Mouse (Mus musculus) kidney, postnatal 36 days (tissue): ENCODE results near the gene 1700001K19Rik.
"Not testable (repeated sequence)": the region's sequence is repeated elsewhere in the genome, so short reads cannot be mapped to it uniquely, and the experiment has no call there.

ENCODE experiments used
- DNase-seq, 2 experiments: peaks; one replicate each; pipeline ENCODE4 v3.0.0; 2021 to 2022; ENCODE audit warnings: mixed read lengths in 2 of 2

Gene 1700001K19Rik

DNA sequence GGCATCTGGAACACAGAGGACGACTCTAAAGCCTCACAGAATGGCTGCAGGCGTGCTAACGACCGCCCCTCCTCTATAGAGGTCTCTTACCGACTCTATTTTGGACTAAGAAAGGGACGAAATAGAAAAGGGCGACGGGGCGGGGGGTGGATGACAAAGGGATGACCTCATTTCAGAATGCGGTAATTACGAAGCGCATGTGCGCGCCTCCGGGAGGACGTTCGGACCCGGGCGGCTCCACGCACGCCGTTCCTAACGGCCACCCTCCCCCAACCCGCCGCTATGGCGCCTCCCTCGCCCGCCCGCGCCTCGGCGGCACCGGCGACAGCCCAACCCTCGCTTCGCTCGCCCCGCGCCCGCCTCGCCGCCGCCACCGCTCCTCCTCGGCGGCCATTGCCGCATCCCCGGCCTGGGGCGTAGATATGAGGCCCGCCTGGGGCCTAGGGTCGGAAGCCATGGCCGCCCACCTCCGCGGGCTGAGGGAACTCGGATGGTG is 13.3 kb upstream of the 1700001K19Rik start:
- peak; percentile 40 to 64 for DNase-seq

DNA sequence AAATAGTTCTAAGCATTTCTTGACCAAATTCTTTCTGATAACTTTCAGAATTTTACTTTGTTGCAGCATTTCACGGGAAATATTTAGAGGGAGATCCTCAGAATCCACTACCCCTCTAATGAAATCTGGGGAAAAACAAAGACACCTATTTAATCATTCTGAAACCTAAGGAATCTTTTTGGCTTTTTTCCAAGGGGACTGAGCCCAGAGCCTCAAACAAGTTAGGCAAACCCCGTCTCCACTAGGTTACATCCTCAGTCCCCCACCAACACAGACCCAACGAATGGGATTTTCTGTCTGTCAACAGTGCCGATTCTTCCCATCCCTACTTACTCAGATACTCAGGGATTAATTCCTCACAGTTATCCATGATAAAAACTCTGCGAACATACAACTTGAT is 11.0 kb upstream of the 1700001K19Rik start:
- not testable (repeated sequence) for DNase-seq

DNA sequence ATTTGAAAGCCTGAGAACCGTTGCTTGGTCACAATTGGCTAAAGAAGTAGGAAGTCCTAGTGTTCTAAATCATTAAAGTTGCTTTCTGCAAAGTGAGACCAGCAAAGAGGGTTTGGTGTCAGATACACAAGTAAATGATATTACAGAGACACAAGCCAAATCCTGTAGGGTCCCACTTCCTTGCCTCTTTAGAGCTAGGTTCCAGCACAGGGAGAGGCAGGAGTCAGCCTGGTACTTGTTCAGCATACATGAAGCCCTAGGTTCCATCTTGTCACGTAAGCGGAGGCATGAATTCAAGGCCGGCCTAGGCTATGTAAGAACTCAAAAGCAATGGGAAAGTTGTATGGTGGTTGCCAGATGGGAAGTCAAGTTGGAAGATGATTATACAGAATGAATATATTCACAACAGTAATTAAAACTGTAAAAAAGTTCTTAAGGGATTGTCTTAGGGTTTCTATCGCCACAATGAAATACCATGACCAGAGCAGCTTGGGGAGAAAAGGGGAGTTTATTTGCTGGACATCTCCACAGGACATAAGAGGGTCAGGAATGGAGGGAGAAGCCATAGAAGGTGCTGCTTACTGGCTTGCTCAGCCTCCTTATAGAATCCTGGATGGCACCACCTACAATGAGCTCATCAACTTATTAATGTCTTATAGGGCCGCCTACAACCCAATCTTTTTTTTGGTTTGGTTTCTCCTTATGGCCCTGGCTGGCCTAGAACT is 7.7 kb upstream of the 1700001K19Rik start:
- no peak for DNase-seq

GRCm38 (mm10) chr12:110688921-110689320 is 6.5 kb upstream of the 1700001K19Rik start:
- not testable (repeated sequence) for DNase-seq

- DNase-seq = peak; percentile 85 to 90
Observed at GRCm38 (mm10) chr12:110687894-110688734, 5.7 kb upstream of the 1700001K19Rik start.

DNA sequence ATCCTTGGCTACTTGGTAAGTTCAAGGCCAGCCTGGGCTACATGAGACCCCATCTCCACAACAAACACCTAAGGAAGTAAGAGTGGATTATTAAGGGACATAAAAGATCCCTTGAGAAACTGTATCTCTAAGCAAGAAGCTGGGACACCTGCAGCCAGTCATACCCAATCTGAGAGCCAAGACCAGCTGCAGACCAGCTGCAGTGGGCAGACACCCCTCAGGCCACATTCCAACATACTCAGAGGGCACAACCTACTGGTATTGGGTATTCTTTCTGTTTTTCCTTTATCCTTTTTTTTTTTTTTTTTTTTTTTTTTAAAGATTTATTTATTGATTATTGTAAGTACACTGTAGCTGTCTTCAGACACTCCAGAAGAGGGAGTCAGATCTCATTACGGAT is 1.2 kb upstream of the 1700001K19Rik start:
- DNase-seq = no peak

- no peak for DNase-seq
Observed at GRCm38 (mm10) chr12:110681878-110682277, 541 bp downstream of the 1700001K19Rik start.

DNA sequence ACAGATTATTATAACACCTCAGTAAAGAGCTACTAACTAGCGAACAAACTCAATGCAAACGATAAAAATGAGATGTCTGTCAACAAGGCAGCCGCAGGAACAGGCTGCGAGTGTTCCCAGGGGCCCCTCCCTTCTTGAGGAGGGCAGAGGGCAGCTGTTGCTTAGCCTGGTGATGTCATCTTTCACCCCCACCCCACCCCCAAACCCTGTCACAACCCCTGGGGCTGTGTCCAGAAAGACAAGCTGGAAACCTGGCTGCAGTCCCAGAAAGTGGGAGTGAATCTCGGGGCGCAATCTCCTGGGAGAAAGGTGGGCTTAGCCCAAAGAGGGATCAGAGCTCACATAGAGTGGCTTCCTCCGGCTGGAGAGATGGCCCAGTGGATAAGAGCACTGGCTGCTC is 1.2 kb downstream of the 1700001K19Rik start:
- DNase-seq = no peak

DNA sequence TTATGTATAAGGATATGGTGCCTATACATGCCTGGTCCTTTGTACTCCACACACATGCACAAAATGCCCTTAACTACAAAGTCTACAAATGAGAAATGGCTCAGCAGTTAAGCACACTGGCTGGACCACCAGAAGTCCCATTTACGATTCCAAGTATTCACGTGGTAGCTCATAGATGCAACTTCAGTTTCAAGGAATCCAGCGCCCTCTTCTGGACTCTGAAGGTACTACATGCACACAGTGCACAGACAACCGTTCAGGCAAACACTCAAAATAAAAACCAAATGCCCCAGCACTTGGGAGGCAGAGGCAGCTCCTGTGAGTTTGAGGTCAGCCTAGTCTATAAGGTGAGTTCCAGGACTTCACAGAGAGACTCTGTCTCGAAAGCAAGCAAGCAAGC is 8.2 kb downstream of the 1700001K19Rik start:
- peak in 1 of 2 experiments; percentile 54 for DNase-seq

DNA sequence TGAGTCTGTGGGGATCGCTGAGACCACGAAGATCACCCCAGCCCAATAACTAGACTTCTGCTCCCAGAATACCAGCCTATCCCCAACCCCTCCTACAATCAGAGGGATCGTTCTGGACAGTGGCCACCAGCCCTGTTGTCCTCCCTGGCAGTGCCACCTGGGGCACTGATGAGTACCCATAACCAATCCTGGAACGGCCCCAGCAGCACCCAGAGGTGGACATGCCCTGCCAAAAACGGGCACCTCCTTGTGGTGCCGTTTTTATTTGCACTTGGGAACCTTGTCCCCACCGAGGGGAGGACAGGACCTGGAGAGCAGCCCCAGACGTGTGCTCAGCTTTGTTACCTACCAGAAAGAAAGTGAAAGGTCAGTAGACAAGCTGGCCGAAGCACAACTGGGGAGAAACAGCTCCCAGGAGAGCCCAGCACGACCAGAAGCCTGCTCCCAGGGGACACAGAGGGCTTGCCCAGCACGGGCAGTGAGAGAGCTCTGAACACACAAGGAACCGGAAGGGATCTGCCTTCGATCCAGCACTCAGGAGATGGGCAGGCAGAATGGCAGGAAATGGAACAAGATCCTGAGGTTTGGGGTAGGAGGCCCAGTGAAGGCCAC is 14.8 kb downstream of the 1700001K19Rik start:
- DNase-seq = peak in 1 of 2 experiments; percentile 65

DNA sequence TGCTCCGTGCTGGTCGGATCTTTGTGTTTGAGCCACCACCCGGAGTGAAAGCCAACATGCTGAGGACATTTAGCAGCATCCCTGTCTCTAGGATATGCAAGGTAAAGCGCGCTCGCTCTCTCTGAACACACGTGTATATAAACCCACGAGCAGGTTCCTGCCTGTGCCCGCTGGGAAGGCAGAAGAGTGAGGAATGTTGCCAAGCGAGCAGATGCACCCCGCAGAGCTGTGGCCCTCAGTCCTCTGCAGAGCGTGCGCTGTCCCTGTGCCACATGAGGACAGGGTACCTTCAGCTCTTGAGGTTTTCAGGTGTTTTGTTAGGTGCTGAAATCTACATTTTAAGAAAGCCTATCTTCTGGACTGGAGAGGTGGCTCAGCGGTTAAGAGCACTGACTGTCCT is 20.7 kb downstream of the 1700001K19Rik start:
- no peak for DNase-seq

- no peak for DNase-seq
Observed at GRCm38 (mm10) chr12:110651464-110651863, 31.0 kb downstream of the 1700001K19Rik start.

DNA sequence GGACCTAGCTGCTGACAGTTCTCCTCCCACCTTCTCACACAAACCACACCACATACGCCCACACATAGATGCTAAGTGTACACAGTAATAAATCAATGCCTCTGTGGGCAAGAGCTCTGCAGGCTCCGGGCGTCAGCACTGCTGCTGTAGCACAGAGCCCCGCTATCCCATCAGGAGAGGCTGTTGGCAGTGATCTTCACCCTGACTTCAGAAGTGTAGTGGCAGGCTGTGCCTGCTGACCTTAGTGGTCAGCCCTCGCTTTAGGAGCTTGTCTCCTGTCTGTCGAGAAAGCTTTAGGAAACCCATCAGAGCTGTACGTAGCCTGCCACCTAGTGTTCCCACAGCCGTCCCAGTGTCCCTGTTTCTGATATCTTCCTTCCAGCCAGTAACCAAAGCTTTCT is 32.2 kb downstream of the 1700001K19Rik start:
- no peak for DNase-seq

DNA sequence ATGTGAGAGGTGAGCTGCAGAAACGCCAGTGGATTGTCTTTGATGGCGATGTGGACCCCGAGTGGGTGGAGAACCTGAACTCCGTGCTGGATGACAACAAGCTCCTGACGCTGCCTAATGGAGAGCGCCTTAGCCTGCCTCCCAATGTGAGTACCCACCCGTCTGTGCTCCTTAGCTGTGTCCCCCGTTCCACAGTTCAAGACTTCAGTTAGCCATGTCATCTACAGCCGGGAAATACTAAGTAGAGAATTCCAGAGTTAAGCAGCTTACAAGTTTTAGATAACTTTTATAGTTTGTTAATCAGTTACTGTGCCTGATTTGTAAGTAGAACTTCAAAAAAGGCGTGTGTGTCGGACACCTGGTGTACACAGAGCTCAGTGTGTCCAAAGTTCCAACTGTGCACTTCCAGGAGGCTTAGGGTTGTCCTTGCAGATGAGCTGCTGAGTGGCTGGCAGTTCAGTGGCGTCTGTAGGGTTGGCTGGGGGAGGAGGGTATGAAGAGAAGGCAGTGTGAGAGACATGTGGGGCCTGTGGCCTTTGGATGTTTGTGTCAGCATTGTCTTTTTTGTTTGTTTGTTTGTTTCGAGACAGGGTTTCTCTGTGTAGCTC is 44.8 kb downstream of the 1700001K19Rik start:
- DNase-seq = peak in 1 of 2 experiments; percentile 19

DNA sequence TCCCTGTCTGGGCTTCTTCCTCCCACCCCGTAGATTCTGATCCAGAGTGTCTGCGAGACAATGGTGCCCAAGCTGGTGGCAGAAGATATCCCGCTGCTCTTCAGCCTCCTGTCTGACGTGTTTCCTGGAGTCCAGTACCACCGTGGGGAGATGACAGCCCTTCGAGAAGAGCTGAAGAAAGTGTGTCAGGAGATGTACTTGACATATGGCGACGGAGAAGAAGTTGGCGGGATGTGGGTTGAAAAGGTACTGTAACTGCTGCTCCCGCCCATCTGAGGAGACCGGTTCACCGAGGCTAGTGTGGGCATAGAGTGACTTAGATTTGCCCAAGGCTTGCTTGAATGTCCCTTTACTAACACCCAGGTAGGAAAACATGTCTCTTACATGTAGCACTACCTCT is 46.1 kb downstream of the 1700001K19Rik start:
- no peak for DNase-seq

DNA sequence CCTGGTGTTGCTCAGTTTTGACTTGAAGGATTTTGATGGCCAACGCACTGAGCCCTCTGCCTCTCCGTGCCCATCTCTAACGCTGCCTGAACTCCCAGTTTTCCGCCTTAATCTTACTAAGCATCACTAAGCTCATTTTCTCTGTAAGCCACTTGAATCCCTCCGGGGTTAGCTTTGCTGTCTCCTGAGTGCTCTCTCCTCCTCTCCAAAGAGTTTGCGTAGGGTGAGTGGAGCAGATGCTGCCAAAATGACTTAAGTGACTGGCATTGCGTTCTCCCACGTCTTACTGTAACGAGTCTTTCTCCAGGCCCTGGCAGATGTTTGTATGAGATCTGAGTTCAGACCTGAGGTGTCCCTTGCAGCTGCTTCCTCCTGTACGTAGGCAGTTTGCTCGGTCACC is 52.4 kb downstream of the 1700001K19Rik start:
- no peak for DNase-seq
